Mouse (Mus musculus): ENCODE results near the gene Gm10273.
"Not testable (repeated sequence)": the region's sequence is repeated elsewhere in the genome, so short reads cannot be mapped to it uniquely, and the experiment has no call there.

Gene Gm10273

DNA sequence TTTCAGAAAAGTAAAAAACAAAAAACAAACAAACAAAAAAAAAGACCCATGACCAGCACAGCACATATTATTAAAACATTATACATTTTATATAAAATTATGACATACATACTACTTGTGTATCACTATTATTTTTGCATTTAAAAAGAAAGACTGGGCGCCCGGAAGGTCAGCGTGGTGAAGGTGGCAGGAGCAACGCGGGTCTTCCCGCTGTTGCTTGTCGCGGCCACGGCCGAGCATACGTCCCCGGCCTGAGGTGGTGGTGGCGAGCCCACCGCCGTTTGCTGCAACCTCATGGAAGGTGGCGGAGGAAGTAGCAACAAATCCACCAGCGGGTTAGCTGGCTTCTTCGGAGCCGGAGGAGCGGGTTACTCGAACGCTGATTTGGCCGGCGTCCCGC lies at the start of gene Gm10273:
Gm10273 (plus strand) TSS at position 172 of the 400 bp plus-strand sequence.
- in situ Hi-C loops (cut with MboI, MseI) = not testable (repeated sequence)

DNA sequence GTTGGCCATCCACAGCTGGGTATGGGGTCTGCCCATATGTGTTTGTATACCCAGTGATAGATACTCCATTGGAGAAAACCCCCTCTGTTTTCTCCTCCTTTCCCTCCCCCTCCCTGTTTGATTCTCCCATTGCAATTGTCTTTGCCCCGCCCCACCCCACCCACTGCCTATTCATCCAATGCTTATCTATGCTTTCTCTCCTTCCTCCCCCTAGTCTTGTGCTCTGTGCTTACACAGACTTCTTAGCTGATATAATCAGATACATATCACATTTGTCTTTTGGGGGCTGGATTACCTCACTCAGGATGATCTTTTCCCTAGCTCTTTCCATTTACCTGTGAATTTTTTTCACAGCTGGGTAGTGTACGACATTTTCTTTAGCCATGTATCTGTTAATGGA lies 48.9 kb upstream of the Gm10273 start:
- in situ Hi-C loops (cut with MboI, MseI) = loop anchor here (25.0 kb wide), 1 partner anchor 859 kb away; the partner anchor contains the start of gene Ccdc138

DNA sequence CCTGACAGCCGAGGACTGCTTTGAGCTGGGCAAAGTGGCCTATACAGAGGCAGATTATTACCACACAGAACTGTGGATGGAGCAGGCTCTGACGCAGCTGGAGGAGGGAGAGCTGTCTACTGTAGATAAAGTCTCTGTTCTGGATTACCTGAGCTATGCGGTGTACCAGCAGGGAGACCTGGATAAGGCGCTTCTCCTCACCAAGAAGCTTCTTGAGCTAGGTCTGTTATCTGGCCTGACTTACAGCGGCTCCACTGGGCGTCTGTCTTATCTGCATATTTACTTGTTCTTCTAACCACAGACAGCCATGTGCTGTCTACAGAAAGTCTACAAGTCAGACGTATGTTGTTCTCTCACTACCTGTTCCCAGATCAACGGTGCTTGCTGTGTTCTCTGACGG lies 47.2 kb upstream of the Gm10273 start:
- in situ Hi-C loops (cut with MboI, MseI) = loop anchor here (25.0 kb wide), 1 partner anchor 861 kb away; the partner anchor contains the start of gene Ccdc138

DNA sequence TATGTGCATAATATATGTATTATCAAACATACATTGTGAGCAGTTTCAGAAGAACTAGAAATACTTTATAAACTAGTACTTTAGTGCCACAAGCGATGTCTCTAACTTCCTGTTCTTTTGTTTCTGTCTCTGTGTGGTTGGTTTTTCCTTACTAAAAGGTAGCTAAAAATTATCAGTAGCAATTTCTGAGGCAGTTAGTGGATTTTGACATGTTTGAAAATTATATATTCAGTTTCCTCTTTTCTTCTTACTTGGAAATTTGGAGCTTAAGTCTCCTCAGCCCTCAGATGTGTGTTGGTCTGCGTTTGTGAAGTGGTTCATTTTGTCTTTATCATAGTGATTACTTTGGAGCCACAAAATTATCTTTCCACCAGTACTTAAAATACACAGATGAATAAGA lies 45.9 kb upstream of the Gm10273 start:
- in situ Hi-C loops (cut with MboI, MseI) = loop anchor here (25.0 kb wide), 1 partner anchor 862 kb away; the partner anchor contains the start of gene Ccdc138

DNA sequence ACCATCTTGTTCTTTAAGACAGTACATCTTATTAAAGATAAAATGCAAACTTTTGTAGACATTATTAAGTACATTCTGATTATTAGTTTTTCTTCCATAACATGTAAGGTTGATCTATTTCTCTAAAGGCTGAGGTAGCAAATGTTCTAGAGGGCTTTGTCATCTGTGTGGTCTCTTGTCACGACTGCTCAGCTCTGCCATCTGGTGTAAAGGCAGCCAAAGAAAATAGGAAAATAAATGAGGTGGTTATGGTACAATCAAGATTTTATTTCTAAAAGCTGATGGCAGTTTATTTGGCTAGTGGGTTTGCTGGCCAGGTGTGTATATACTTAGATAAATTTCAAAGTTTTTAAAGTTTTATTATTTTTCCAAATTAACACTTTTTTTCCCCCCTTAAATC lies 42.4 kb upstream of the Gm10273 start:
- in situ Hi-C loops (cut with MboI, MseI) = loop anchor here (5.0 kb wide), 1 partner anchor 56 kb away; no protein-coding TSS in a partner anchor

DNA sequence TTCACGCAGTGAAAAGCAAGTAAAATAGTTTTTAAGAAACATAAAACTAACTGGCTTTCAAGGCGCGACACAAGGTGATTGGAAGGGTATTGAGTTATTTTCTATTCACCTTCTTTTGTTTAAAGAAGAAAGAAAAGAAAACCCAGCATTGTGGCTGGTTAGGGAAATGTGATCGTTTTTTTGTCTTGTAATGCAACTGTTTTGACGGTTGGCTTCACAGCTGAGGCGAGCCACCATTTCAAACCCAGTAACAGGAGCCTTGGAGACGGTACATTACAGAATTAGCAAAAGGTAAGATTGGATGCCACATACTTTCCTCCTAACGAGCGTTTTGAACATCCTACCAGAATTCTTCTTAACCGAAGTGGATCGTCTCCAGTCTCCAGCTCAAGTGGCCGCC lies 41.3 kb upstream of the Gm10273 start:
- in situ Hi-C loops (cut with MboI, MseI) = loop anchor here (5.0 kb wide), 1 partner anchor 57 kb away; no protein-coding TSS in a partner anchor

DNA sequence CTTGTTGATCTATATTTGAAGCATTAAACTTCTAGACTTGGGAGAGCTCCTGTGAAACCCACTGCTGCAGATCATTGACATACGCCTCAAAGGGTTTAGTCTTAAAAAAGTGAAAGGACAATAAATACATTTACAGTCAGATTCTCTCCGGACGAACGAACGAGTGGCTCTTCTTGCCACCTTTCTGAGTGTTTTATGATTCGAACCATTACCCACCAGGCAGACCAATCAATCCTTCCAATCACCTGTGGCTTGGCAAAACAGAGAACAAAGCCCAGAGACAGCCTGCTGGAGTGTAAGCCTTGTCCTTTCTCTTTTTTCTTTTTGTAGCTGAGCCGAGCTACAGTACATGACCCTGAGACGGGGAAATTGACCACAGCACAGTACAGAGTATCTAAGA lies 40.4 kb upstream of the Gm10273 start:
- in situ Hi-C loops (cut with MboI, MseI) = no loop called here

DNA sequence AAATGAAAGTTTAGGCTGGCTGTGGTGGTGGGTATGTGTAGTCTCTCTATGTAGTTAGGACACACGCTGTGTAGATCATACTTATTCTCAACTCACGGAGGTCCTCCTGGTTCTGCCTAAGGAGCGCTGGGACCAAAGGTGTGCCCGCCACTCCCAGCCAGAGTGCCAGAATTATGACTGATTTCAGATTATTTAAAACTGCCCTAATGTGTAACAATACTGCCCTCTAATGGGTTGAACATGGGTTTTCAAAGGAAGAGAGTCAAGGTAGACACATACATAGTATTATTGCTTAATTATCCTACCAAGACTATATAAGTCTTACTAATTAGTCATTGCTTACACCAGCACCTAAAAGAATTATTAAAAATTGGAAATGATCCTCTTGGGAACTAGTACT lies 36.7 kb upstream of the Gm10273 start:
- in situ Hi-C loops (cut with MboI, MseI) = no loop called here

DNA sequence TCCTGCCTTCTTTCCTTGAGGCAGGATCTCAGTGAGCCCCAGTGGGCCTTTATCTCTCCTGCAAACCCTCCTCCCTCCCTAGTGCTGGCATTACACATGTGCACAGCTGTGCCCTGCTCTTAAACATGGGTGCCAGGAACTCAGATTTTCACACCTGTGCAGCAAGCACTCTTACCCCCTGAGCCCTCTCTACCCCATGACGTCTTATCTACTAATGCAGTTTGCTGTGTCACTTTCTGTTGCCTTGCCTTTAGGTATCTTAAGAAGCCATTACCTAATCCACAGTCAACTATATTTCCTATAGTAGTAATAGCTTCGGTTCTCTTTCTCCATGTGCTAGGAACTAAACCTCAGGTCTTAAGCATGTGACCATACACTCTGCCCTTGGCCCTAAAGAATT lies 32.2 kb upstream of the Gm10273 start:
- in situ Hi-C loops (cut with MboI, MseI) = no loop called here

DNA sequence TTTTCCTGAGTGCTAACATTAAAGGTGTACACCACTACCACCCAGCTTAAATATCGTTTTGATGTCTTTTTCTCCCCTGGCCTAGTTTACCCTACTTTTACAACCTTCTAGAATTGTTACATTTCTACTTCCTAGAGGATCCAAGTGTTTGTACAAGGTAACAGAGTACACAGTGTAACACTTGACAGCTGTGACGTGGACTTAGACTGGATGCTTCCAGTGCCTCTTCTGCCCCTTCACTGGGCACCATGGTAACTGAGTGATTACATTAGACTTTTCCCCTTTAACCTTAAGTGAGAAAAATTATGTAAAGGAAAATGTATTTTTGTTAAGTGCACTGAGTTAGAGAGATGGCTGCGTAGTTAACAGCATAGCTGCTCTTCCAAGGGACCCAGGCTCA lies 30.9 kb upstream of the Gm10273 start:
- in situ Hi-C loops (cut with MboI, MseI) = no loop called here

DNA sequence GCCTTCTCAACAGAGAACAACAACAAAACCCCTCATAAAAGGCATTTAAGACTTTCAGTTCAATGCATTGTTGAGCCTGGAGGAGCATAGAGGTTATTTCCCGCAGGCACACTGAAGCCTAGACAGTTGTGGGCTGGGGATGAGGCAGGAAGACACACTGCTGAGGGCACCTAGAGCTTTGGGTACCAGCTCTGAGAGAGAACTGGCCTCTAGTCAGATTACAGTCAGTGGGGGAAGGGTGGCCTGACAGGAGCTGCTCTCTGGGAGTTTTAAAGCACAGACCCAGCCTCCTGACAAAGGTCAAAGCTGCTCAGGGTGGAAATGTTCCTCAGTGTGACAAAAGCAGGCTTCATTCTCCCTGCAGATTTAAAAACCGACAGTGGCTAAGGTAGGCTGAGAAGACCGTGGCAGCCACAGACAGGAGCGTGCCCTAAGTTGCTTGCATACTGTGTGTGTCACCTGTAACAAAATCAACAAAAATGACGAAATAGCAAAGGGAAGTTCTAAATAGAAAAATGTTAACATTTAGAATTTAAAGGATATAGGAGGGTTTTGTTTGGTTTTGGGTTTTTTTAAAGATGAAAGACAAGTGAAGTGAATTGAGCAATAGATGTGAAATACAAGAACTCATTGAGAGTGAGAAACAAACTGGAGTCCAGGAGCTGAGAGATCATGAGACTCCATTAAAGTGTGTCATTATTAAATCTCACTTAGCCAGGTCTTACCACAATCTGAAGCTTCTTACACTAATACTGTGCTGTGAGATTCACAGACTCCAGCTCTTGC lies 29.4 kb upstream of the Gm10273 start:
- in situ Hi-C loops (cut with MboI, MseI) = no loop called here

DNA sequence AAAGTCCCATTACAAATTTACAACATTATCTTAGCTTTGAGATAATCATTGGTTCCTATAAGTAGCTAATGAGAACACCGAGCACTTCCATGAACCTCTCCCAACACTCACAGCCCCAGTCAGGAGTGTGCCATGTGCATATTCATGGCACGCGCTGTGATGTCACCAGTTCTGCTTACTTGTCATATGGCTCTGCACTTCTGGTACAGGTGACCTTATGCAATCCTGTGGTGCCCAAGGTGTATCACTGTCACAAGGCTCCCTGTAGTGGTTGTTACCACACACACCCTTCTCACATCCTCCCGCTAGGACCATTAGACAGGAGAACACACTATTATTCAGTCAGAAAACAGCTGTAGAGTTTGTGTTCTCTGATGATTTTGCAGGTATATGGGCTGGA lies 28.7 kb upstream of the Gm10273 start:
- in situ Hi-C loops (cut with MboI, MseI) = no loop called here

DNA sequence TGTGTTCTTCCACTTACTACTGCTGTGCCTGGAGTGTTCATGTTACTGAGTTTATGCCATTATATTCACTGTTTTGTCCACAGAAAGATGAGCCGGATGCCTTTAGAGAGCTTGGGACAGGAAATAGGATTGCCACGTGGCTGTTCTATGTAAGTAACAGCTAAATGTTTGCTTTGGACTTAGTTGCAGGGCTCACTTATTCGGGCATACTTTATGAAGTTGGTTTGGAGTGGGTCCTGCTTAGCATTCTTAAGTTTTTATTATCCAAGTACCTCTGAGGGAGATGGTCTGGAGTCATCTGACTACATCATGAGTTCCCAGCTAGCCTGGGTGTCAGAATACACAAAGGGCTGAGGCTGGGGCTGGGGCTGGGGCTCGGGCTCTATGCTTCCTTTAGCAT lies 28.2 kb upstream of the Gm10273 start:
- in situ Hi-C loops (cut with MboI, MseI) = no loop called here

DNA sequence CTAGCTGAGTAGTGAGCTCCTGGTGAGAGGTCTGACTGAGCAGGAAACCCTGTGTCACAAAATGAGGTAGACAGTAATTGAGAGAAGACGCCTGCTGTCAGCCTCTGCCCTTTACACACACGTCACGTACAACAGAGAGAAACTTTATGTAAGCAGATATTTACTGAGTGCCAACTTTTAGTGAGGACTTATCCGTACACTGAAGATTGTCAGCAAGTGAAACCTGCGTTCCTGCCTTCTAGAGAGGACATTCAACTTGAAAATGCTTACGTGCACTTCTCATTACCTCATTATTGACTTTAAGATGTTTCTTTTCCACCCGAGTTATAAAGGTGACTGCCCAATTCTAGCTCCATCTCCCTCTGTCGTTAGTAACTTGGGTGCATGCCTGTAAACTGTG lies 26.7 kb upstream of the Gm10273 start:
- in situ Hi-C loops (cut with MboI, MseI) = no loop called here

DNA sequence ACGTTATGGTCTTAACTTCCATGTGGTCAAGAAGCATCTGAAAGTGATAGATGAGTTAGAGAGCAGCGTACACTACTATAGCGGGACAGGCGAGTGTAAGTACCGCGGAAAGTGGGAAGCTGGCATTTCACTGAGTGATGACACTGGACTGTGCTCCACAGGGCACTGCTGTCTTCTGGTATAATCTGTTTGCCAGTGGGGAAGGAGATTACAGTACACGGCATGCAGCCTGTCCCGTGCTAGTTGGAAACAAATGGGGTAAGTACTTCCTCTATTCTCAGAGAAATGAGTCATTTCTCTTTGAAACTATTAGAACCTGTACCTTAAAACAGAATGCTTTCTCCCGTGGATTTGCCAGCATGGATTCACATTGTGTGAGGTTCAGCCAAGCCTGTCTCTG lies 26.0 kb upstream of the Gm10273 start:
- in situ Hi-C loops (cut with MboI, MseI) = no loop called here

DNA sequence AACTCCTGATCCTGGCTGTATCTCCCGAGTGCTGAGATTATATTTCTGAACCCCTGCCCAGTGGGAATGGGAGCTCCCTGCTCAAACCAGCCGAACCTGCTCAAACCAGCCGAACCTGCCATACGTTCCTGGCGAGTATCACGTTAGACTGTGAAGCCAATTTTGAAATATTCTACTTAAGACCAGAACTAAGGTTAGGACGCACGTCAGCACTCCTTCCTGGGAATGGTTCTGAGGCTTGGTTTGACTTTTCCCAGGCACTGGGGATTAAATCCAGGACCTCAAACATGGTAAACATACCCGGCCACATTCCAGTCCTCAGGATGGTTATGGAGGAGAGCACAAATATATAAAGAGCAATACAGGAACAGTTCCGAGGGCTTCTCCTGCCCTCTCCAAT lies 17.5 kb upstream of the Gm10273 start:
- in situ Hi-C loops (cut with MboI, MseI) = loop anchor here (5.0 kb wide), 1 partner anchor 434 kb away; no protein-coding TSS in a partner anchor

DNA sequence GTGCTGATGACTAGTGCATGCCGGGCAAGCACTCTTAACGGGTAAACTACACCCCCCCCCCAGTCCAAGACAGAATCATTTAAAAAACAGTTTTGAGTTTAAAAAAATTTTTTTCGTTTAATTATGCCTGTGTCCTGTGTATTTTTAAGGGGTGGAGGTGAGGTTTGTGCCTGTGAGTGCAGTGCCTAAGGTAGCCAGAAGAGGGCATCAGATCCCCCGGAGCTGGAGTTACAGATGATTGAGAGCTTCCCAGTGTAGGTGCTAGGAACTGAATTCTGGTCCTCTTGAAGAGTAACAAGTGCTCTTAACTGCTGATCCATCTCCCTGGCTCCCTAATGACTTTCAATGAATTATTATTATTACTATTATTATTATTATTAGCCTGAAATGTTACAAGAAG lies 16.7 kb upstream of the Gm10273 start:
- in situ Hi-C loops (cut with MboI, MseI) = loop anchor here (5.0 kb wide), 1 partner anchor 434 kb away; no protein-coding TSS in a partner anchor

DNA sequence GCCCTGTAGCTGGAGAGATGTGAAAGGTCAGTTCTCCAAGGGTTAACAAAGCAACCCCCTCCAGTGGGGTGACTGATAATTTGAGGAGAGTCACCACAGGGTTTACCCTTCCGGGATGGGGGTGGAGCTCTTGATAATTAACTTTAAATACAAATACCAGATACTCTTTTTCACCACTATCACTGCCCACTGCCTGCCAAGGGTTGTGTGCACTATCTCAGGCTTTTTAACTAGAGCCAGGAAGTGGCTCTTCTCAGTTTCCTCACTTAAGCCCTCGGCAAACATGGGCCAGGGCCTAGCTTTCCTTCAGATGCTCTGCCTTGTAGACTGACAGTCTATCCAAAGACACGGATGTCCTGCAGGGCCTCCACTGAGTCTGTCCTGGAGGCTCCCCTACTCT lies 15.5 kb upstream of the Gm10273 start:
- in situ Hi-C loops (cut with MboI, MseI) = loop anchor here (5.0 kb wide), 1 partner anchor 432 kb away; no protein-coding TSS in a partner anchor

DNA sequence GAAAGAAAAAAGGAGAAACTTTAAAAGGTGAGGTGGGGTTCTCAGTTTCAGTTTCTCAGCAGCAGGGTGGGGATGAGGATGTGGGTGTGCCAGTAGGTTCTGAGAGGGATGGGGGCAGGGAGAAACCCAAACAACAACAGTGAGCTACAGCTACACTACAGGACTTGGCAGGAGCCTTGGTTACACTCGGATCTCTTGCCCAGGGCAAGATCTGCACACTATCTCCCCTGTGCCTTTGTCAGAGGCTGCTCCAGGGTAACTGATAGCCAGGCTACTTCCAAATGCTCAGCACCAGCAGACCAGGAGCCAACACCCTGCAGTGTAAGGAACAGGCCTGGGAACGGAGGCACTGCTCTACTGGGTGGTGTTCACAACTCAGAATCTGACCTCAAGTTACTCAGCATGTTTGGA lies 15.0 kb upstream of the Gm10273 start:
- in situ Hi-C loops (cut with MboI, MseI) = no loop called here

DNA sequence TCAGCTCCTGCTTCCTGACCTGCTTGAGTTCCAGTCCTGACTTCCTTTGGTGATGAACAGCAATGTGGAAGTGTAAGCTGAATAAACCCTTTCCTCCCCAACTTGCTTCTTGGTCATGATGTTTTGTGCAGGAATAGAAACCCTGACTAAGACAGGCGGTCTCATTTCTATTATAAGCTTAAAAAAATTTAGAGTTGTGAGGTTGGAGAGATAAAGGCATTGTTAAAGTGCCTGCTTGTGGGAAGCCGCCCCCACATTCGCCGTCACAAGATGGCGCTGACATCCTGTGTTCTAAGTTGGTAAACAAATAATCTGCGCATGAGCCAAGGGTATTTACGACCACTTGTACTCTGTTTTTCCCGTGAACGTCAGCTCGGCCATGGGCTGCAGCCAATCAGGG lies 13.9 kb upstream of the Gm10273 start:
- in situ Hi-C loops (cut with MboI, MseI) = not testable (repeated sequence)

DNA sequence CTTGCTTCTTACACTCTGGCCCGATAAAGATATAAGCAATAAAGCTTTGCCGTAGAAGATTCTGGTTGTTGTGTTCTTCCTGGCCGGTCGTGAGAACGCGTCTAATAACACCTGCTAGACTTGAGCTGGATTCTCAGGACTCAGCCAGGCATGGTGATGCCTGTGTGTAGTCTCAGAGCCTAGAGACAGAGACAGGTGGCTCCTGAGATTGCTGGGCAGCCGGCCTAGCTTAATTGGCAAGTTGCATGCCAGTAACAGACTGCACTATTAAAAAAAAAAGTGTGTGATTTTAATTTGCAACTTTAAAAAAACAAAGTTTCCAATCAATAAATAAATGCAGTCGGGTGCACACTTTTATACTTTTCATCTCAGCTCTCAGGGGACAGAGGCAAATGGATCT lies 8.5 kb upstream of the Gm10273 start:
- in situ Hi-C loops (cut with MboI, MseI) = no loop called here

DNA sequence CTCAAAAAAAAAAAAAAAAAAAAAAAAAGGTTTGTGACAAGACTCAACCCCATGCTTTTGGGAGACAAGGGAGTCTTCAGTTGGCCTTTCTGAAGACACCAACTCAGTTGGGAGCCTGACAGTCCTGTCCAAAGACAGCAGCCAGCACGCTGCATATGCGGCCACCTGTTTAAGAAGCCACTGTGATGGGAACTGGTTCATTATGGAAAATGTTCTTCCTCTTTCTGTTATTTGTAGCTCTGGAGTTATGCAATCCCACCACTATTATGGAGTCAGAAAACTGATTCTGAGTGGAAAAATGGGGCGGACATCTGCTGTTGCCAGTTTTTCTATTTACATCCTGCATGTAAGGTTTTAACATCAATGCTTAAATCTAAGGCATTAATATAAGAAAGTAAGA lies 5.8 kb upstream of the Gm10273 start:
- in situ Hi-C loops (cut with MboI, MseI) = no loop called here

DNA sequence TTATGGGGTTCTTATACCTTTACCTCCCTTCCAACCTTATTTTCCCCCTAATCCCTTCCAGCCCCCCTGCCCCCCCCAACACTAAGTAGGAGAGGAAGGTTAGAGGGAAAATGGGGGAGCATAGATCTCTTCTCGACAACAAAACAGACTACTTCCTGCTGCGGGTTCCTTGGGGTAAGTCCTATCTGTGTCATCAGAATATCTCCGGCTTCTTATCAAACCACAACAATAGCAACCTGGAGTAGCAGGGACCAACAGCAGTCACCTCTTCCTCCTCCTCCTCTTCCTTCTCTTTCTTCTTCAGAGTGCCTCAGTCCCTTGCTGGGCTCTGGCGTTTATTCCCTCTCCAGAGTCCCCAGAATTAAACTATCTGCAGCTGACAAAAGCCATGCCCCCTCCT lies 3.5 kb upstream of the Gm10273 start:
- in situ Hi-C loops (cut with MboI, MseI) = no loop called here
